Mouse (Mus musculus) right cerebral cortex, postnatal 14 days (tissue): ENCODE results near the gene Ccer2.

ENCODE experiments used
- DNase-seq: peaks from one replicate; pipeline ENCODE4 v3.0.0; 2022

Gene Ccer2

DNA sequence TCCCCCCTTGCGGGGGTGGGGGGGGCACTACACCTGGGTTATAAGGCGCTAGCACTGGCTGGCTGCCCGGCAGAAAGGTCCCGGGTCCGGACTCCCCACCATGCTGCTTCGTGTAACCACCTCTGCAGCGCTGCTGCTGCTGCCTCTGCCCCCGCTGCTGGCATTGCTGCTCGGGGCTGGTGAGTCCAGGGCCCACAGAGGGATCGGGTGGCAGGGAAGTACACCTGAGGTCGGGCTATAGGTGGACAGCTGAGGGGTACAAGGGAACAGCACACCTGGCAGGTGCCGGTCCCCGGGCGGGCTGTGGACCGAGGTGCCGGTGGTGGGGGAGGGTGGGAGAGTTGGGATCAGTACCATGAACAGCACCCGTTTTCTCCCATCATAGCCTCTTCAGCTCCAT, at the start of gene Ccer2:
Gene Ccer2 (plus strand): TSS at position 96 of the 400 bp plus-strand sequence.
- peak; percentile 38 for DNase-seq

DNA sequence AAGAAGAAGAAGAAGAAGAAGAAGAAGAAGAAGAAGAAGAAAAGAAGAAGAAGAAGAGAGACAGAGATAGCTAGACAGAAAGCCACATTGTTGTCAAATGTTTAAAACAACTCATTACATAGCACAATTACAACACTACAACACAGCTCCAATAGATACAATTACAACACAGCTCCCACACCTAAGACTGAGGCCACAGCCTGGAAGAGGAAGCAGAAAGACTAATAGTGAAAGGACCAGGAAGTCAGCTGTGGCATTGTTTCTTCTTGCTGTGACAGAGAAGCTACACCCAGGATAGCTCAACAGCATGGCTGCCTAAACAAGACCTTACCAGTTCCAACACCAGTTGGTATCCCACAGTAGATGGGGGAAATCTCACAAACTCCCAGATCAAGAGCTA, 46.5 kb upstream of the Ccer2 start:
- DNase-seq = no peak

DNA sequence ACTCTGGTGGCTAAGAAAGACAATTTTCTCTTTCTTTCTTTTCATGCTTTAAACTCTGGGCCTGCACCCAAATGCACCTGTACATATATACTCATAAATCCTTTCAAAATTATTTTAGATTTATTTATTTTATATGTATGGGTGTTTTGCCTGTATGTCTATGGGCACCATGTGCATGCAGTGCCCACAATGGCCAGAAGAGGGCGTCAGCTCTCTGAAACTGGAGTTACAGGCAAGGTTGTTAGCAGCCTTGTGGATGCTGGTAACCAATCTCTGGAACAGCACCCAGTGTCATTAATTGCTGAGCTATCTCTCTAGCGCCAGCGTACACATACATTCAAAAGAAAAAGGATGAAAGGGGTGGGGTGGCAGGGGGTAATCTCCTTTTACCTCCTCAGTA, 45.0 kb upstream of the Ccer2 start:
- no peak for DNase-seq

DNA sequence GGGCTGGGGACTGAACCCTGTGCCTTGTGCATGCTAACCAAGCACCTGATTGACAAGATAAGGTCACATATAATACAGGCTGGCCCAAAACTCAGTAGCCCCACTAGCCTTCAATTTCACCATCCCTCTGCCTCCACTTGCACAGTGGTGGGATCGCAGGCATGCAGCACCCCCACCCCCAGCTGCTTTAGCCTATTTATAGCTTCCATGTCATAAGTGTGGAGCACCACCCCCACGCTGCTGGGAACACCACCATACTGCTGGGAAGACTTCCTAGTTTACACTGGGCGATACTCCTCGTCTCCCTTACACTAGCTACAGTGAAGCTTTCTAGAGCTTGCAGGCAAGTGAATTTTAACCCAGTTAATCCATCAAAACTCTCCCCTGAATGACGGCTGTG, 41.3 kb upstream of the Ccer2 start:
- DNase-seq = no peak

DNA sequence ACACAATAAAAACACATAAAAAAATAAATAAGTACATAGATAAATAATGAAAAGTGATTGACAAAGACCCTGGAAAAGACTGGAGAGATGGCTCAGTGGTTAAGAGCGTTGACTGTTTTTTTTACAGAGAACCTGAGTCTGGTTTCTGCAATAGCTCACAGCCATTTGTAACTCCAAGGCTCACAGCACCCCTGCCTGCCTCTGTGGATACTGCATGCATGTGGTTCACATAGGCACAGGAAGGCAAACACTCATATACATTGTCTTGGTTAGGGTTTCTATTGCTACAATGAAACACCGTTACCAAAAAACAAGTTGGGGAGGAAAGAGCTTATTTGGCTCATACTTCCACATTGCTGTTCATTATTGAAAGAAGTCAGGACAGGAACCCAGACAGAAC, 40.4 kb upstream of the Ccer2 start:
- no peak for DNase-seq

DNA sequence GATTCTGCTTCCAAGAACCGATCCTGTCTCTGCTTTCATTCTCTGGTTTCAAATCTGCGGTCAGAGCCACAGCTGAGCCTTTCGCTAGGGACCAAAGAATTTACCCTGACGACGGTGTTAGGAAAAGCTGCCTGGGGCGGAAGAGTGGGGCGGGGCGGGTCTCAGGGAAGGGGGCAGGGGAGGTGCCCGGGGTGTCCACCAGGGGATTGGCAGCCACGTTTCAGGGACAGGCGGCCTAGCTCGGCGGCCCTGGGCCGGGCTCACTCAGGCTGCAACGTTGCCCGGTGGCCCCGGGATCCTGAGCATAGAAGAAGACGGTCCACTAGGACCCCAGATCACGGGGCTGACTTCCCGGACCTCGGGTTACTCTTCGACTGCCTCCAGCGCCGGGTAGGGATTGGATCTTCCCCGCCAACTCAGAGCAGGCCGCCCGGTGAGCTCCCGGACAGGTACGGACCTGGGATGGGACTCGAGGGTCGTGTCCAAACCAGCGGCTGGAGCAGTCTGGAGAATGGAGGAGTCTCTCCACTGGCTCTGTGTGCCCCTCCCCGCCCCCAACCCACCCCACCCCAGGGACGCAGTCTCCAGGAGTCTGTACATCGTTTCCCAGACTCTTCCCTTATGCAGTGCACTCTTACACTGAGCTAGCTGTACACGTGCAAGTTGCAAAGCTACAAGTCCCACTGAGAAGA, 39.2 kb upstream of the Ccer2 start, which contains the start of gene Fbxo17:
Gene Fbxo17 (plus strand): TSS at position 215 of the 692 bp plus-strand sequence.
- DNase-seq = no peak

DNA sequence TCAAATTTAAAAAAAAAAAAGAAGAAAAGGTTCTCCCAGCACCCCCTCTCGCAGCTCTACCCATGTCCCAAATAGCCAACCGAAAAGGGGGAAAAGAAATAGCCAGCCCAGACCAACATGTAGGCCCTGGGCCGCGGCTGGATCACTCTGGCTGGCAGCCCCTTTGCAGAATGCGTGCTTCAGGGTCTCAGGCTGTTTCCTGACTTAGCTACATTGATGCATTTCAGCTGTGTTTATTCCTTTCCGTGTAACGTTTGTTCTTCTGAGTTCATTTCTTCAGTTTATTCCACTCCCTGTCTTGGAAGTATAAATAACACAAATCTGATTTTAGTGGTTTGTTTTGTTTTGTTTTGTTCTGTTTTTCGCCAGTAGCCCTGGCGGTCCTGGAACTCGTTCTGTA, 38.2 kb upstream of the Ccer2 start:
- DNase-seq = no peak

DNA sequence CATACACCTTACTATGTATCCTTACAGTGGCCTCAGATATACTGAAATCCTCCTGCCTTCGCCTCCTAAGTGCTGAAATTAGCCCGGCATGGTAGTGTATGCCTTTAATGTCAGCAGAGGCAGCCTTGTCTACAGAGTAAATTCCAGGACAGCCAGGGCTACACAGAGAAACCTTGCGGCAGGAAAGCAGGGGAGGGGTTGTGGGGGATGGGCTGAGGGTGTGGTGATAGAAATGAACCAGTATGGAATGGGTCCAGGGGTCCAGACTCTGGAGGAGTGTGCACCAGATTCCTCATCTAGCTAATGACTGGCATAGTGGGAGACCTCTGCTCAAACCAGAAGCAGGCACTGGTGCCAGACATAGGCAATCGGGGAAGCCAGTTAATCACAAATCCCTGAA, 36.8 kb upstream of the Ccer2 start:
- DNase-seq = no peak

DNA sequence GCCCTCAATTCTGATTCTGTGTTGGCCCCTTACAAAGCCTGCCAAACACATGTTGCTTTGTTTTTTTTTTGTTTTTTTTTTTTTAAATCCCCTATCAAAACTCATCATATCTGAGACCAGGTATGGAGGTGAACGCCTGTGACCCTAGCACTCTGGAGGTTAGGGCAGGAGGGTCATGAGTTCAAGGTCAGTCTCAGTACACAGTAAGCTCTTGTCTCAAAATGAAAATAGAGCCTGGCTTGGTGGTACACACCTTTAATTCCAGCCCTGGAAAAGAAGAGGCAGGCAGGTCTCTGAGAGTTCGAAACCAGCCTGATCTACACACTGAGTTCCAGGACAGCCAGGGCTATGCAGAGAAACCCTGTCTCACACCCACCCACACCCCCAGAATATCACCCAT, 36.3 kb upstream of the Ccer2 start:
- no peak for DNase-seq

DNA sequence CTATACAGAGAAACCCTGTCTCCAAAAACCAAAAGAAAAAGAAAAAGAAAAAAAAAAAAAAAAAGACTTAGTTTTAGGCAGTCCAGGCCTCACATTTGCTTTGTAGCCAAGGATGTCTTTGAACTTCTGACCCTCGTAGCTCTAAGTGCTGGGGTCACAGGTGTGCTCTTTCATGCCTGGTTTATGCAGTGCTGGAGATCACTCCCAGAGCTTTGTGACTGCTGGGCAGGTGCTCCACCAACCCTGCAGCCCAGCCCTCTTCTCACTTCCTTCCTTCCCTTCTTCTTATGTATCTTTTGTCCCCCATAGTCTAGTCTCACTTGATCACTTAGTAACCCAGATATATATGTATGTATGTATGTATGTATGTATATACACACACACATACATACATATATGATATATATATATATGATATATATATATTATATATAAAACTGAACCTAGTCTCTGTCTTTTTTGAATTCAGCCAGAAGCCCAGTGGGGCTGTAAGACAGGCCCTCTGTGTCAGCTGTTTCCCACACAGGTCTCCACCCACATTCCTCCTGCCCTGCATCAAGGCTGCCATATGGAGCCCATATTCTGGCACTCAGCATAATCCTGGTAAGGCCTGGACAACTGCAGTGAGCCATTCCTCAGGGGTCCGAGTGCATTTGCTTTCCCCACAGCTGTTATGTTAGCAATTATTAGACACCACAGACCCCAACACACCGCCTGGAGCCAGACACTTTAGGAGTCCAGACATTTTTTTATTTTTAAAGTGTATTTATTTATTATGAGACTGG, 35.0 kb upstream of the Ccer2 start:
- no peak for DNase-seq

DNA sequence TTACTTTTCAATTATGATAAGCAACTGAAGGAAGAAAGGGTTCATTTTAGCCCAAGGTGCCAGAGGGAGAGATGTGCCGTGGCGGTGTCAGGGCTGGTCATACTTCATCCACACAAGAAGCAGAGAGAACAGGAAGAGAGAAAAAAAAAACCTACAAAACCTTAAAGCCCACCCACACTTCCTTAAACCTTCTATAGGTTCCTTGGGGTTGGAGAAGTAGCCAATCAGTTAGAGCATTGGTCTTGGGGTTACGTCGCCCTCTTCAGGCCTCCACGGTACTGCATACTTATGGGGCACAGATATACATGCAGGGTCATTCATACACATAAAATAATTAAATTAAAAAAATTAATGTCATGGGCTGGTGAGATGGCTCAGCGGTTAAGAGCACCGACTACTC, 33.9 kb upstream of the Ccer2 start:
- no peak for DNase-seq

DNA sequence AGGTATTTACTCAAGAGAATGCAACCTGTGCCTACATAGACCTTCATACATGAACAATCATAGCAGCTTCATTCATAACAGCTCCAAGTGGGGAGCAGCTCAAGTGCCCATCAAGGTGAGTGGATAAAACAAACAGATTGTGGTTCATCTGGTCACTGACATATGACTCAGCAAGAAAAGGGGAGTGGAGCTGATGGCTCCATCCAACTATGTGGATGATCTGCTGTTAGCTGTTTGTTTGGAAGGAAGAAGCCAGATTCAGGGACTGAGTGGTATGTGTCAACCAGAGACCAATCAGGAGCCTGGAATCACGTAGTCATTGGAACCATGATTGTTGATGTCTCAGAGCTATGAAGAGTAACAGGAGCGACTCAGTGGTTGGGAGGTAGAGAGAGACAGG, 31.4 kb upstream of the Ccer2 start:
- DNase-seq = no peak

DNA sequence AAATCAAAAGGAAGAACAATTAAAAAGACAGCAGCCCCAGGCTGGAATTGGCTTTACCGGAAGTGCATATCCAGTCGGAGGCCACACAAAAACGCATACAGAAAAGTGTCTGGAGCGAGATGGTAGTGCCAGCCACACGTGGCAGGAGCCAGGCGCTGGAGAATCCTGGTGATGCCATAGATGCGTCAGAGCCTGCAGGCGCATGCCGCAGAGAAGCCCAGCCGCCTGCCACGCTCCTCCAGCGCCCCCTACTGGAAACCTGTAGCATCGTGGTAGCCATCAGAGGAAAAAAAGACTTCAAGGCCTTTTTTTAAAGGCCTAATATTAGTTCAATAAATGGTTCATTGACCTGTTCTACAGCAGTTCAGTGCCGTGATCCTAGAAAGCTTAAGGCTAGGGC, 29.4 kb upstream of the Ccer2 start:
- DNase-seq = peak; percentile 86

DNA sequence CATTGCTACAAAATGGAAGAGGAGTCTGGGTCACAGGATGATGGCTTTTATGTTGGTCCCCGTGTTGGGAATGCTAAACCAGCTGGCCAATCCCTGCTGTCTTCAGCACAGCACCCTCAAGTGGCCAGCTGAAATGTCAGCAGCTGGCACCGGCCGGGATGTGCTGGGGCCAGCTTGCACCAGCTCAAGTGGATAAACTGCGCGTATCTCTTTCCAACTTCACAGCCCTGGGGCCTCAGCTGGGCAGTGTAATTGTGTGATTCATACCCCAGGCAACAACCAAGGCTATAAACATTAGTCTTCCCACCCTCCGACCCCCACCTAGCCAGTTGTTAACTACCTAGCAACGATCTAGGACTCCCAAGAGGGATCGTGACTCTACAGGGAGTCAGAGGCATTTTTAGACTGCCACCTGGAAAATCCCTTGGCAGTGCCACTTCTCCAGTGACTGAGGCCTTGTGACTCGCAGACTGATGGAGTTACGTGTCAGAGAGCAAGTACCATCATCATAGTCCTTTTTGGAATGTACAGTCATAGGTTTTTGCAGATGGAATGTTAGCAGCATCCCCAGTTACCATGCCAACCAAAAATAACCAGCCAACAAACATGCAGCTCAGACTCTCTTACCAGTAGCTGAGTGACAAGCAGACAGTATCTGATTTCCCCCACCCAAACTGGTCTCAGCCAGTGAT, 28.2 kb upstream of the Ccer2 start:
- DNase-seq = peak; percentile 50

DNA sequence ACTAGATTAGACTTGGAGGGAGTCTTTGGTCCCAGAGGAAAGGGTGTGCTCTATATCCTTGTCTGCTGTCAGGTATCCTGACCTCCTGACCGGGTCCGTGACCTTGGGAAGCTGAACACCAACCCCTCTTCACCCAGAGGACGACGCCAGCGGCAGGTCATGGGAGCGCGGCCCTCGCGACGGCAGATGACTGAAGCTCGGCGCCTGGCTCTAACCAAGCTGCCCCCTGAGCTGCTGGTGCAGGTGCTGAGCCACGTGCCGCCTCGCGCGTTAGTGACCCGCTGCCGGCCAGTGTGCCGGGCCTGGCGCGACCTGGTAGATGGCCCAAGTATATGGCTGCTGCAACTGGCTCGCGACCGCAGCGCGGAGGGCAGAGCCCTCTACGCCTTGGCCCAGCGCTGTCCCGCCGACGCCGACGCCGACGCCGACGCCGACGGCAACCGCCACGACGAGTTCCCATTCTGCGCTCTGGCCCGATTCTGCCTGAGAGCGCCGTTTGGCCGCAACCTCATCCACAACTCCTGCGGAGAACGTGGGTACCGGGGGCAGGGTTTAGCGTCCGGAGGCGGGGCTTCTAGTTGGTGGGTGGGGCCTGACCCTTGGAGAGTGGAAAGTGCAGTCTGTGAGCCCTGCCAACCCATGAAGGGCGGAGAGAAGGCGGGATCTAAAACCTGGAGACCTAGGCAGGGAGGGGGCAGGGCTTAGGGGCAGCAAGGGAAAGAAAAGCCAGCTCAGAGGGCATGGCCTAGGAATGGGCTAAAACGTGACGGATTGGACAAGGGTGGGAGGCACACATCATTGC, 23.4 kb upstream of the Ccer2 start:
- DNase-seq = peak; percentile 41

DNA sequence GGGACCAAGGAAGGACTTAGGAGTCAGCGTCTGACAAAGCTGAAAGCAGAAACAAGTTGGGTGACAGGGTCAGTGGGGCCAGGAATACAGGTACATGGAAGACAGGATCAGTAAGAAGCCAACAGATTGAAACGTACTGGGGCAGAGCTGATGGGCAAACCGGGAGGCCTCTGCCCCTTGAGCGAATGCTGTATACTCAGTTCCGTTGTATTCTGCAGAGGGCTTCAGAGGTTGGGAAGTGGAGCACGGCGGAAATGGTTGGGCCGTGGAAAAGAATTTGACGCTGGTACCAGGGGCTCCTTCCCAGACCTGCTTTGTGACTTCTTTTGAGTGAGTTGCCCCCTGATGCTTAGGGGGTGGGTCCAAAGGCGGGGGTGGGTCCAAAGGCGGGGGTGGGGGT, 22.8 kb upstream of the Ccer2 start:
- no peak for DNase-seq

DNA sequence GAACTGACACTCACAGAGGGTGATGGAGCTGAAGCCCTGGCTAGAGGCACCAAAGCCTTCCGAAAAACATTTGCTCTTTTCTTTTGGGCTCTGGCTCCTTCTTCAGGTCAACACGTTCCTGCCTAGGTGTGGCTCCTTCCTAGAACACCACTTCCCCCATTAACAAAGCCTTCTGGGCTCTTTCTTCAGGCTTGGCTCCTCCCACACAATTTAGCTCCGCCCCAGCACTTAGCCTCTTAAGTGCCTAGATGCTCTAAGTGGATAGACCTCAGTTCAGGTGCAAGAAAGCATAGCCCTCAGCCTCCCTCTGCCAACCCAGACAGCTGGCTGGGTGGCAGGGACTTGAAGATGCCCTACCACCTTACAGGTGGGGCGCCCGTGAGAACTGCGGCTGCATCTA, 20.3 kb upstream of the Ccer2 start:
- DNase-seq = no peak

DNA sequence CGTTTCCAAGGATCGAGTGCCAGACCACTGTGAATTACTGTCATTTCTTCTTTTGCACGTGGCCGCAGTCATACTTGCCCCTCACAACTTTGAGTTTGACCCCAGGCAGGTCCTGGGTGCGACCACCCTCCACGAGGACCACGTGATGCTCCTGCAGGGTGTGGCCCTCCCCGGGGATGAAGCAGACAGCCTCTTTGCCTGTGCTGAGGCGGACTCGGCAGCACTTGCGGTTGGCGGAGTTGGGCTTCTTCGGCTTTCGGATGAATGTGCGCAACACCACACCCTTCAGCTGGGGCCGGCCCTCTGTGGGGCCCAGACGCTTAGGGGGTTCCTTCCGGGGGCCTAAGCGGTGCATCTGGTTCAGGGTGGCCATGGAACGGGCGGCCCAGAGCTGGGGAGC, 16.1 kb upstream of the Ccer2 start:
- no peak for DNase-seq

DNA sequence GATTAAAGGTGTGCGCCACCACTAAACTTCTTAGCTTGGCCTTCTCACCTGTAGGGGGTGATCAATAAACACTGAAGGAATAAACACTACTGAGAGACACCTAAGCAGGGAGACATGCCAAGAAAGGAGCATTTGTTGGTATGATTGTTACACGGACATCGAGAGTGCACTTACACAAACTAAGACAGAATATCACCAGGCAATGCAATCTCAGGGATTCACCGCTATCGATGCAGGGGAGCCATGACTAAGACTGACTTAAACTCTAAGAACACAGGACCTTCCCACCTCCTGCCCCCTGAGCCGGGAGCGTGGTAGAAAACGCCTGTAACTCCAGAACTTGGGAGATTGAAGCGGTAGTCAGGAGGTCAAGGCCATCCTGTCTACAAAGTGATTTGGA, 15.0 kb upstream of the Ccer2 start:
- no peak for DNase-seq

DNA sequence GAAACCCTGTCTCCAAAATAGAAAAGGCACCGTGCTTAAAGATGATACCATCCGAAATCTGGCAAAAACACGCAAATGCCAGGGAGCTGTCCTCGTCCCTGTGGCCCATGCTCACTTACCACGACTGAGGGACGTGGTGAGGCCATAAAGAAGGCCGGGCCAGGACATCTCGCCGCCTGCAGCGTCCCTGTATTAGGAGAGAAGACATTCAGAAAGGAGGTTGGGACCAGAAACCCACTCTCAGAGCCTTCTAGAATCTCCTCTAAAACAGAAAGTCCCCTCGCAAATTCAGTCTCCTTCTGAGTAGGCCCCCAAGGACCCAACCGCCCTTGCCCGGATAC, 14.6 kb upstream of the Ccer2 start:
- no peak for DNase-seq

DNA sequence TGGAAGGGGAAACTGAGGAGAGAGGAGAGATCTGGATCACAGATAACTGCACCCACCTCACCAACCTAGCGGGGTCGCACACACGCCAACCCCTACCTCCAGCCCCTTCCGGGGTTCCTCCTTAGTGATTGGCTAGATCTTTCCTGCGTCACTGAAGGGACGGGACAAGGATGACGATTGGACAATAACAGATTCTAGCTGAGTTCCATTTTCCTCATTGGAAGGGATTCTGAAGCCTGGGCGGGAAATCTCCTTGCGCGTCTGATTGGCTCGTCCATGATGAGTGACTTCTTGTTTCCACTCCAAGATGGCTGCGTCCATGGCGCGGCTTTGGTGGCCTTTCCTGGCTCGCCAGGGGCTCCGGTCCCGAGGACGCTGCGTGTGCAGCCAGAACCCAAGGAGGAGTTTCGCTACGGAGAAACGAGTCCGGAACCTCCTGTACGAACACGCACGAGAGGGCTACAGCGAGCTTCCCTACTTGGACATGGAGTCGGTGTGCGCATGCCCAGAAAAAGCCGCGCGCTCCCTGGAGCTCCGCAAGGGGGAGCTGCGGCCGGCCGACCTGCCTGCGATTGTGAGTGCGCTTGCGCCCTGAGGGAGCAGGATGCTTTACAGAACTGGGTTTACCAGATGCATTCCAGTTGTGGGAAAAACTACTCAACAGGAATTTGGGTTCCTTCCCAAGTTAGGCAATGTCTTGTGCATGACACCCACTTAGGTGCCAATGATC, 14.1 kb upstream of the Ccer2 start, which contains the start of the genes Mrps12 and Sars2:
Gene Mrps12 (minus strand): TSS at position 112 of the 730 bp plus-strand sequence.
Gene Sars2 (plus strand): TSS at position 284 of the 730 bp plus-strand sequence.
- DNase-seq = peak; percentile 90

DNA sequence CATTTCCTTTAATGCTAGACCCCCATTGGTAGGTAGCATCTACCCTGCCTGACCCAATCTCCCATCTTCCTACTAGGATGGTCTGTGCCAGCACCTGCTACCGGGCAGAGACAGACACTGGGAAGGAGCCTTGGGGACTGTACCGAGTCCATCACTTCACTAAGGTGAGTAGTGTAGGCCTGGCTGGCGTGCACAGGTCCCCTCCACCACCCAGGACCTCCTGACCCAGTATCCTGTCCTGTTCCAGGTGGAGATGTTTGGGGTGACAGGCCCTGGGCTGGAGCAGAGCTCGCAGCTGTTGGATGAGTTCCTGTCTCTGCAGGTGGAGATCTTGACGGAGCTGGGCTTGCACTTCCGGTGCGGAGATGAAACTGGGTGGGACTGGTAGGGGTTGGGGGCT, 6.0 kb upstream of the Ccer2 start:
- no peak for DNase-seq
